Mouse (Mus musculus) adrenal gland, postnatal 36 days (tissue): Measurements from ENCODE around the gene Cdkn1b. TPM values are rescaled to one million over a fixed set of nuclear protein-coding genes. Genes with fewer than 3 reads are reported as not detected.

Source experiments
- DNase-seq, 2 experiments: peaks; one replicate each; pipeline ENCODE4 v3.0.0; 2021; ENCODE audit warnings: mixed read lengths in 1 of 2
- long read RNA-seq, 2 experiments: library from polyadenylated mRNA; stranded (forward); transcript quantifications; one replicate each; pipeline ENCODE4 v2.0.0; 2021; ENCODE audit warnings: borderline sequencing depth in 2 of 2
- total RNA-seq, 2 experiments: library from RNA; stranded (reverse); gene quantifications; 2 replicates each; pipeline ENCODE4 v1.2.3; 2021

Gene Cdkn1b
- total RNA-seq: 10 to 100 TPM; 35.3 to 74.4 TPM
- long read RNA-seq, experiment 1, partial matches to known transcripts: 0 of 6 reads
- long read RNA-seq, experiment 1, other reads (novel, unspliced or antisense): 5 of 6 reads
- long read RNA-seq, experiment 2: 0 reads

DNA sequence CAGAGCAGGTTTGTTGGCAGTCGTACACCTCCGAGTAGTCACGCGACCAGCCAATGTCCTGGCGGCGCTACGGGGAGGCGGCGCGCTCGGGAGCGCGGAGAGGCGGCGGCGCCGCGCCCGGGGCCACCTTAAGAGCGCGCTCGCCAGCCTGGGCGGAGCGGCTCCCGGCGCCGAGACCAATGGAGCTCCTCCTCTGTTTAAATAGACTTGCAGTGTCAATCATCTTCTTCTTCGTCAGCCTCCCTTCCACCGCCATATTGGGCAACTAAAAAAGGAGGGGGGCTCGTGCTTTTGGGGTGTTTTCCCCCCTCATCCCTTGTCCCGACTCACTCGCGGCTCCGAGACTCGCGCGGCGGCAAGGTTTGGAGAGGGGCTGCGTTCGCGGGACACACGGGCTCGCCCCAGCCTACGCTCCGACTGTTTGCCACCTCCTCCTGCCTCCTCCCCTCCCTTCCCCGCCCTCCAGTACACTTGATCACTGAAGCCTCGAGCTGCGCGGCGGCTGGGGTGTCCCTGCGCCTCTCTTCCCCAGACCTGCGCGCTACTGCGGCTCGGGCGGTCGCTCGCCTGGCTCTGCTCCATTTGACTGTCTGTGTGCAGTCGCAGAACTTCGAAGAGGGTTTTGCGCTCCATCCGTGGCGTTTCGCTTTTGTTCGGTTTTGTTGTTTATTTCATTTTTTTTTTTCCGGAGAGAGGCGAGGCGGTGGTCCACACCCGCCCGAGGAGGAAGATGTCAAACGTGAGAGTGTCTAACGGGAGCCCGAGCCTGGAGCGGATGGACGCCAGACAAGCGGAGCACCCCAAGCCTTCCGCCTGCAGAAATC, at the start of gene Cdkn1b:
Cdkn1b (plus strand) TSS at position 212 of the 824 bp plus-strand sequence.
- DNase-seq: peak; percentile 90 to 93

DNA sequence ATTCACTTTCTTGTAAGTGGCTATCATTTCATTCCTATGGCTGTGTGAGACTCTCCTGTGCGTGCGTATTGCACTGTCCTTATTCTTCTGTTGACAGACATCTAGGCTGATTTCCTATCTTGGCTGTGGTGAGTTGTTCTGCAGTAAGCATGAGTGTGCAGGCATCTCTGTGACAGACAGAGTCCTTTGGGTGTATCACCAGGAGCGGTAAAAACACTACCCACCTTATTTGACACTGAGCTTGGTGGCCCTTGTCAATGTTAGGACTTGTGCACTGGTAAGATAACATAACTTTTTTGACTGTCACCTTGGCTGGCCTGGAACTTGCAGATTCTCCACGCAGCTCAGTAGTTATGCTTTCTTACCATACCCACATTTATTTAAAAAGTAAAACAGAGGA, 49.3 kb upstream of the Cdkn1b start:
- DNase-seq: no peak

DNA sequence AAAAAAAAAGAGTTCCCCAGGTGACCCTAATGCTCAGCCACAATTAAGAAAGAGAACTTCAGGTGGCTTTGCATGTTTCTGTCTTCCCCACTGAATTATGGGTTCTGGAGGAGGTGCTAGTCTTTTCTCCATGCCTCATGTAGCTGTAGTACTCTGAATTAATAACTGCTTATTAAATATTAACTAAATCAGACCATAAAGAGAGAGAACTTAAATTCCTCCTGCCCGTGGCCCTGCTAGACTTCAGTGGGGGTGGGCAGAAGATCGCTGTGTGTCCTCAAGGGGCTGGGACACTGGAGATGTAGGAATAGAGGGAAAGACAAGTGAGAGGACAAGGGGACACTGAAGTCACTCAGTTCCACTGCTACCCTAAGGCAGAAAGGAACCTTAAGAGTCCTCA, 48.0 kb upstream of the Cdkn1b start:
- DNase-seq: no peak

DNA sequence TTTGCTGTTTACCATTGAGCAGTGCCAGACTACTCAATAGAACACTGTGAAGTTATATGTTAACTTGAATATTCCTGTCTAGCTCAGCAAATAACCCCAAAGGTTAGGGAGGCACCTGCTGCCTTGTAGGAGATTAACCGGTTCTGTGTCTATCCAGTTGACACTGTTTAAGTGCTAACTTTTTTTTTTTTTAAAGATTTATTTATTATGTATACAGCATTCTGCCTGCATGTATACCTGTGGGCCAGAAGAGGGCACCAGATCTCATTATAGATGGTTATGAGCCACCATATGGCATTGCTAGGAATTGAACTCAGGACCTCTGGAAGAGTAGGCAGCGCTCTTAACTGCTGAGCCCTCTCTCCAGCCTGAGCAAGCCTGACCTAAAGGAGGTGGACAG, 47.2 kb upstream of the Cdkn1b start:
- no peak for DNase-seq

DNA sequence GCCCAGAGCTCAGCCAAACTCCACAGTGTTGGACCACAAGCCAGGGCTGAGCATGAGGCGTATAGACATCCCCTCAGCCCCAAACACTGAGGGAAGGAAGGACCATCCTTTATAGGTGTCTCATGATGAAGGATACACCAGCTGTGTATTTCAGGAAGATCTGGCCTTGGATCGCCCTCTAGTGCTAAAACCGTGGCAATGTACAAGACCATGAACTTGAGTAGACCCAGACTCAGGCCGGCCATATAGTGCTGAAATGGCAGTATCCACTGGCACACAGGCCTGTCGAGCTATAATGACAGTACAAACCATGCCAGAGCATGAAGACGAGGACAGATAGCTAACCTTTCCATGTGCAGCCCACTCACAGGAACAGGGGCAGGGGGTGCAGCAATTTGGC, 43.4 kb upstream of the Cdkn1b start:
- peak; percentile 14 to 33 for DNase-seq

DNA sequence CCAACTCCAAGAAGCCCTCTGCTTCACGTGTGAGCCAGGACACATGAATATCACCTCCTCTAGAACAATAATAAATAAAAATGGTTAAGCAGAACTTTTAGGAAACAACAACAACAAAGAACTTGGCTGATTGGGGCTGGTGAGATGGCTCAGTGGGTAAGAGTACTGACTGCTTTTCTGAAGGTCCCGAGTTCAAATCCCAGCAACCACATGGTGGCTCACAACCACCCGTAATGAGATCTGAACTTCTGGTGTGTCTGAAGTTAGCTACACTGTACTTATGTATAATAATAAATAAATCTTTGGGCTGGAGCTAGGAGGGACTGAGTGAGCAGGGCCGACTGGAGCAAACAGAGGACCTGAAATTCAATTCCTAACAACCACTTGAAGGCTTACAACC, 42.9 kb upstream of the Cdkn1b start:
- no peak for DNase-seq

DNA sequence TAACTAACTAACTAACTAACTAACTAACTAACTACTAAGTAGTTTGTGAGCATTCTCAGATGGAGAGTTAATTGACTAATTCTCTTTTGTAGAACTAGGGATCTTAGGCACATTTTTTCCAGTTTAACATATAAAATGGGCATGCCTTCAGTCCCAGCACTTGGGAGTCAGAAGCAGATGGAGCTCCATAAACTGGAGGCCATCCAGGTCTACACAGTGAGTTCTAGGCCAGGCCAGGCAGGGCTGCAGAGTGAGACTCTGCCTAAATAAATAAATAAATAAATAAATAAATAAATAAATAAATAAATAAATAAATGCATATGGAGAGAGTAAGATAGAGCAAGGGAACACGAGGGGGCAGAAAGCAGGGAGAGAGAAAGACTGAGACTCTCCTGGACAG, 42.3 kb upstream of the Cdkn1b start:
- DNase-seq: no peak

DNA sequence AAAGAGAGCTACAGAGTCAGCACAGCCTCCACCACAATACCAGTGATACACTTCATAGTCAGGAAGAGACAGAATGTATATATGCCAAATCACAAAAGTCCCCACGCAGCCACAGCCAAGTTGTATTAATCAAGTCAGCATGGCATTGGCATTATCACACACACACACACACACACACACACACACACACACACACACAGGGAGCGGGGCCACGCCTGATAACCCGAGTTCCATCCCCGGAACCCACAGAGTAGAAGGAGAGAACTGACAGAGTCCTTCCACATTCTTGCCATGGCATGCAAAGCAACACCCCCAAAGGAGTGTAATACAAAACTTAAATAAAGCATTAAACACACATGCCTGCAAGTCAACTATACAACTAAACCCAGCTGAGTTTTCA, 40.6 kb upstream of the Cdkn1b start:
- DNase-seq: no peak

DNA sequence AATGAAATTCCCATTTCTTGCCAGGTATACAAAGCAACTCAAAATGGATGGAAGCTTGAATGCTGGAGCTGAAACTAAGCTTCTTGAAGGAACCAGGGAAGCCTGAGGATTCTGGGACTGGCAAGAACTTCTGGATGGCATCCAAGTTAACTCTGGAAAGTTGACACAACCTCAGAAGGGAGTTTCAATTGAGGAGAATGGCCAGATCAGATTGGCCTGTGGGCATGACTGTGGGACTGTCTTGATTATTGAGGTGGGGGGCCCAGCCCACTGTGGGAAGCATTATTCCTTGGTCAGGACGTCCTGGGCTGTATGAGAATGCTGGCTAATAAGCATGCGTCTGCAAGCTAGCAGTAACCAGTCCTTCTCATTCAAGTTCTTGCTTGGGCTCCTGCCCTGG, 40.2 kb upstream of the Cdkn1b start:
- no peak for DNase-seq

DNA sequence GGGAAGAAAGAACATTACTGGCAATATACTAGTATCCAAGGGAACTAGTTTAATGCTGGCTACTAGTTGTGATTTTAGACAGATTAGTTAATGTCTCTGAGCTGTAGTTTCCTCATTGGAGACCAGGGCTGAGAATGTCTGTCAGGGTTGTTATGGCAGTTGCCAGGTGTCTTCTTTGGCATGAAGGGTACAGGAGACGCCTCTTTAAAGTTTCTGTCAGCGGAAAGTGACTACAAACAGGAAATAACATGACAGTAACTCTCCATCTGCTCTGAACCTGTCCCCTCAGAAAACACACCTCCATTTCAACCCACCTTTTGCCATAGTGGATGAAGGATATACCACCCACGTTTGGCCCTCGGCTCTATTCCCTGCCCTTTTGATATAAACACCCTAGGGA, 36.5 kb upstream of the Cdkn1b start:
- DNase-seq: no peak

DNA sequence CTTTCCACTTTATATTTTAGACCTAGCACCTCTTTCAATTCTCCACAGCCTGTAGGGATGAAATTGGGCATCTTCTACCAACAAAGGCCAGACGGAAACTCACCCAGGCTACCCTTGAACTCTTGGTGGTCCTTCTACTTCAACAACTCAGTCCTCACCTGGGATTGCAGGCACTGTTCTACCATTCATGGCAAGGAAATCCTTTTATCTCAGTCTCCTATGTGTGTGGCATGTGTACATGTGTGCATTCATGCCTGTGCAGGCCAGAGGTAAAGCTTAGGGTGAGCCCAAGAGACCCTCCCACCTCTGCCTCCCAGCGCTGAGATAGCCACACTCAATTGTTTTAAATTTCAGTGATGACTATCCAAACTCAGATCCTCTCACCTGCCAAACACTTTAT, 34.7 kb upstream of the Cdkn1b start:
- no peak for DNase-seq

DNA sequence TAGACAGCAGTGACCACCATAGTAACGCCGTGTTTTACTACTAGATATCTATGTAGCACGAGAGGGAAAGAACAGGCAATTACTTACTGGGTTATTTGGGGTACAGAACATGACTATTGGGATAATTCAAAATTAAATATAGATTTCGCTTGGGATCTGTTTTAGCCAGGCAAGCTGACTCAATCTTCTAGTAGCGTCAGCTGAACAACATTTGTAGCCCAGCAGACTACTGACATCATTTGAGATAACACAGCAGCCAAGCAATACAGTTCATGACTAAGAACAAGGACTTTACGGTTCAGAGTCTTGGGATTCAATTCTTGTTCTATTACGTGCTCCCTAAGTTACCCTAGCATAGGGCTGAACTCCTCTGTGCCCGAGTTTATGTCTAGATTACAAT, 33.7 kb upstream of the Cdkn1b start:
- DNase-seq: no peak

DNA sequence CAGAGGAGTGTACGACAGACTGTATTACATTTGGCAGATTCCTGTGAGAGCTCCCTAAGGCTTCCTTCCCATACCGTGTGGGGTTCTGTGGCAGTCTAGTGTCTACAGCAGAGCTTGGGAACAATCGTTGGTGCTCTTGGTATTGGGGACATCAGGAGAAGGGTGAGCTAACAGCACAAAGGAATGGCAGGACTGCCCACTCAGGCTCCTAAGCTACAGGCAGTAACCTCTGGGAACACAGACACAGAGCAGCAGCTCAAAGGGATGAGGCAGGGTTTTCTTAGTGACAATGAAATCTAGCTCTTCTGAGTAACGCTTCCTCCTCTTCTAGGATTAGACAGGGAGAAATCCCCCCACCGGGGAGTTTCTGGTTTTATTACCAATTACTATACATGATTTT, 33.2 kb upstream of the Cdkn1b start:
- DNase-seq: no peak

DNA sequence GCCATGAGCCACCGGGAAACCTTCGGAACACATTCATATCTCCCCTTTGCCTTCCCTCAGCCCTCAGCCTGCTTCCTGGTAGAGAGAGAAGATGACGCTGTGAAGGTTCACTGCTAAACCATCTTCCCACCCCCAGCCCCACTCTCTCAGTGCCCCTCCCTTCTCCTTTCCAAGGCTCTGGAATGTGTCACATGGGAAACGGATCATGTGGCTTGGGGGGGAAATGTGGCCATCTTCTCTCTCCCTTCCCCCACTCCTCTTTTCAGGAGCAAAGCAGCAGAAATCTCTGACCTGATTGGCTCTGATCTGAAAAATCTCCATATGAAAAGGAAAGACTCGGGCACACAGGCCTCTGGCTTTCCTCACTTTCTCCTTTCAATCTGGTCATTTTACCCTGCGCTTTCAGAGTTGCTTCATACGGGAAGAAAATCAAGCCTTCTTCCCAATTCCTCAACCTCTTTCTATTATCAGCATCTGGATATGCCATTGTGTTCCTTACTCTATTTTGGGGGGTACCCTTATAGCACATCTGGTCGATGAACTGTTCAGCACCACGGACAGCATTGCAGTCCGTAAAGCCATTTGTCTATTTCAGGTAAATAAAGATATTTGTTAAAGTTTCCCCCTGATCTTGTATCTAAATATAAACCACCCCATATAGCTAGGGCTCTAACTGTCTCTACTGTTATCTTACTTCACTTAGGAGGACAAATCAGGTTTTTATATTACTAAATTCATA, 32.3 kb upstream of the Cdkn1b start:
- DNase-seq: peak in 1 of 2 experiments; percentile 13

DNA sequence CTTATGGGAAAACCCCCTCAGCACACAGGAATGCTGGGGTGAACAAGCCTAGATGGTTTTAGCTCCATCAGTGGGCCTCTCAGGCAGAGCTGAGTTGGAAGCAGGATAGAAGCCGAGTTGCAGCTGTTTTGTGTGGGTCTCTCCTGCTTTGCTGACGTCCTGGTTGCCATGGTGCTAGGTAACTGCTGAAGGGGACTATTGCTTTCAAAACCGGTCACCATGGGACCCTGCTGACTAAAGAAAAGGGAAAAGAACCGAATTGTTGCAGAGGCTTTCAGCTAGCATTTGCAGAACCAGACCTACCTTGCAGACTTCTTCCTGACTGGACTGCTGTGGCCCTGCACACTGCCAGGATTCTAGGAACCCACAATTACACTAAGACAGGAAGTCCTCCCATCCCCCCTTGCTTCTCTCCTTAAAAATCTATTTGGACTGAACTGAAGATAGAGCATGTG, 31.6 kb upstream of the Cdkn1b start:
- no peak for DNase-seq

DNA sequence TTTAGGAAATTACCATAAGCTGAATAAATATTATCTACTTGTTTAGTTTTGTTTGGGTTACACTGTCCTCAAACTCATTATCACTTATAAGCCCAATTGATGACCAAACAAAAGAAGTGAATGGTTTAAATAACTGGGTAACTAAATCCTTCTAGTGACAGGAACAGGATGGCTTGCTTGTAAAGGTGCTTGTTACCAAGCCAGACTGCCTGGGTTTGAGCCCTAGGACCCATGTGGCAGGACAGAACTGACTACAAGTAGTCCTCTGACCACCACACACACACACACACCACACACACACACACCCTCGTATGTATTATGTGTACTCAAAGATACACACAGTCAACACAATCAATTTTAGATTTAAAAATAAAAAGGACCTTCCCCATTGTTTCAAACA, 30.4 kb upstream of the Cdkn1b start:
- no peak for DNase-seq

DNA sequence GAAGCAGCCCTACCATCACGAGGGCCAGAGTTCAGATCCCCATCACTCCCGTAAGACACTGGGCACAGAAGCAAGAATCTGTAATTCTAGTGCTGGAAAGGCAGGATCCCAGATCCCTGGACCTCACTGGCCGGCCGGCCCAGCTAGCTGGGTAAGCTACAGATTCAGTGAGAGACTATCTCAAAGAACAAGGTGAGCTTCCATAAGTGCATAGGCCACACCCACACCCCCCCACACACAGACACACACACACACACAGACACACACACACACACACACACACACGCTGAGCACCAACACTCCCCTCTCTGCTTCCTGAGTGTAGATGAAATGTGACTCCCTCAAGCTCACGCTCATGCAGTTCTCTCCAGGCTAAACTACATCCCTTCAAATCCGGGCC, 29.8 kb upstream of the Cdkn1b start:
- DNase-seq: no peak

DNA sequence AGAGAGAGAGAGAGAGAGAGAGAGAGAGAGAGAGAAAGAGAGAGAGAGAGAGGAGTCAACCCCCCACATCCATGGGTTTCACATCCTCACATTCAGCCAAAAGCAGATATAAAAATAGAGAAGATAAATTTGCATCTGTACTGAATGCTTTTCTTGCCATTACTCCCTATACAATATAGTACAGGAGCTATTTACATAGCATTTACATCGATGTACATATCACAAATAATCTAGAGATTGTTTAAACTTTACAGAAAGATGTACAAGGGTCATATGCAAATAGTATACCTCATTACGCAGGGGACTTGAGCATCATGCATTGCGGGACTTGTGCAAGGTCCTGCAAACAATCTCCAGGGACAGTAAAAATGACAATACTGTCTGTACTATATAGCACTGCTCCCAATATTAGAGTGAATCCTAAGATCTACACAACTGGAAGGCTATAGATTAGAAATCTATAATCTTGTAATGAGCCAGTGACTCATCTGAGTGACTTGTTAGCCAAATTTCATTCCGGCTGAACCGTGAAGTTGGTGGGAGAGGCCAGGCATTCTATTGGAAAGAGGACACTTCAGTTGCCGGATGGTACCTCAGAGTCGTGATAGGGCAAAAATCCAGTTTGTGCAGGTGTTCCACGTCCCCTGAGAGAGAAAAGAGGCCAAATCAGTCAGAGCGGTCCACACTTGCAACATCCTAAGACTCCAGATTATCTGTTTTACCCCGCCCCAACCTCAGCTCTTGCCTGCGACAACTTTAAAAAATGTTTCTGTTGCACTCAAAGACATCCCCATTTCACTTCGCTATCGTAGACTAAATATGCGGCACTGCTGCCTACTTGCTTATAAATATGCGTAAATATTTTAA, 23.4 kb upstream of the Cdkn1b start:
- no peak for DNase-seq

DNA sequence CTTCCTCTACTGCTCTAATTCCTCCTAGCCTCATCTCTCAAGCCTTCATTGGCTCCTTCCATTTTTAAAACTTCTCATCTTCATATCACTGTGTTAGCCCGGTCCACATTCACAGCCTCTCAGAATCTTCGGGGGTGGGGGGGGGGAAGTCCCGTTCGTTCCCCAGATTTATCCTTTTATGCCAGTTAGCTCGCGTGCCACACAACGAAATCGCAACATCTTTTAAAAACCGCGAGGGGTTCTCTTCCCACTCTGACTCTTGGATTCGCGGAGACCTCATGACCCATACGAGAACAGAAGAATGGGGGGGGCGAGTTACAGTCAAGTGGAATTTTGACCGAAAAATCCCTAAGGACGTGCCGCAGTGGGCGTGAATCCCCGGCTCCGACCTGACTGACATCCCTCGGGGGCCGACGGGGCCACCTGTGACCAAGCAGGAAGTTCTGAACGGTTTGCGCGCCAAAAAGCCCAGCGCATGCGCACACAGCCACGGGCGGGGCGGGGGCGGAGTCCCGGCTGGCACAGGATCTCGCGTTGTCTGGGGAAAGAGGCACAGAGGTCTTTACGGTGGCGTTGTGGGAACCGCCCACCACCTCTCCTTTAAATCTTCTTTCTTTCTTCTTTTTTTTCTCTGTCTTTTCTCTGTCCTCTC, 22.6 kb upstream of the Cdkn1b start:
- DNase-seq: peak; percentile 95 to 96

DNA sequence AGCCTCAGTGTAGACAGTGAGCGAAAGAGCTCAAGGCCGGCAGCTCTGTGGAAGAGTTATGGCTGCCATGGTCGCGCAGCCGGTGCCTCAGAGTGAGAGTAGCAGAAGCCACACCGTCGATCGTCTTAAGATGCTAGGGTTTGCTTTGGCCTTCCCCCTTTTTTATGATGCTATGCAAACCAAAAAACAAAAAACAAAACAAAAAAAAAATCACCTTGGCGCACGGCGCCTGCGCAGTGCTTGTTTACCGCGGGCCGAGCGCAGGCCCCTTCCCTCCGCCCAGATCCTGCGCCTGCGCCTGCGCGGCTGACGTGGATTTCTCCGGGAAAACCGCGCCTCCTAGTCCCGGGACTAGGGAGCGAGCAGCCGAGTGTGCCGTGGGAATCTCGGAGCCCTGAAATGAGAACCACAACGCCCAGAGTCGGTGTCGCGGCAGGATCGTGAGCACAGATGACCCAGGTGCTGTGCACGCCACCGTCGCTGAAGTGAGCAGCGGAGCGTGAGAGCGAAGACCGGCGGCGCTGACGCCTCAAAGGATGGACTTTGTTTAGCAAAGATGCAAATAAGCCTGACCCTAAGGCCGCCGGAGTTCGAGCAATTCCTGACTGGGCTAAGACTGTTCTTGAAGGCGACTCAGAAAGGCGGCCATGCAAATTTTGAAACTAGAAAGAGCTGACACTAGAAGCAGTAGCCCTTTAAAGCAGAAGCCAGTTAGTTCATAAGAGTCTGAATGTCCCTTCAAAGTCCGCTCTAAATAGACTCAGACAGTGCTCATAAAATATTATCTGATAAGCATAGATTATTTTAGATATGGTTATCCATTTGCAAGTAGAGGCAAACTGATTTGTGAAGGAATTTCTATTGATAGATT, 21.9 kb upstream of the Cdkn1b start, which contains the start of gene Gpr19:
Gpr19 (minus strand) TSS at position 484 of the 871 bp plus-strand sequence.
- DNase-seq: peak; percentile 95

DNA sequence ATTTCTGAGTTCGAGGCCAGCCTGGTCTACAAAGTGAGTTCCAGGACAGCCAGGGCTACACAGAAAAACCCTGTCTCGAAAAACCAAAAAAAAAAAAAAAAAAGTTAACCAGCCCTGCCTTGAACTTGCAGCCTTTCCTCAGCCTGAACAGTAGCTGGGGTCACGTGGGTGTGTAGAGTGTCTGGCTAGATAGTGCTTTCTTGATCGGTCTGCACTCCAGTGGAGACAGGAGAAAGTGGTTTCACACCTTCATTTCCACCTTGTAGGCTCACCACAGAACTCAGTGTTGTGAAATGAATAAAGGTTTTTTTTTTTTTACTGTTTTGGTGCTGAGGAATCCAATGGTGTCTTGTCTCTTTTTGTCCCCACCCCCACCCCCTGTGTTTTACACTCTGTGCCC, 16.8 kb upstream of the Cdkn1b start:
- DNase-seq: no peak
